Mouse (Mus musculus): ENCODE data around the gene Sgip1.

Gene Sgip1

GRCm38 (mm10) chr4:102977778-102978321 lies 236.8 kb downstream of the Sgip1 start:
- DNase-seq (ENCODE audit: low spot score) = no peak

GRCm38 (mm10) chr4:102978440-102978839 lies 237.3 kb downstream of the Sgip1 start, which contains the start of gene Tctex1d1:
Tctex1d1 (plus strand) TSS chr4:102978606.
- peak; percentile 16 for DNase-seq (ENCODE audit: low spot score)

- DNase-seq (ENCODE audit: low spot score) = peak; percentile 15
These were observed 238.3 kb downstream of the Sgip1 start for GRCm38 (mm10) chr4:102979385-102979784.

- DNase-seq (ENCODE audit: low spot score) = no peak
These were observed 240.6 kb downstream of the Sgip1 start for GRCm38 (mm10) chr4:102981709-102982108.

GRCm38 (mm10) chr4:102986173-102986572 lies 245.1 kb downstream of the Sgip1 start:
- peak; percentile 14 for DNase-seq (ENCODE audit: low spot score)

- DNase-seq (ENCODE audit: low spot score) = peak; percentile 65
These were observed 245.8 kb downstream of the Sgip1 start for GRCm38 (mm10) chr4:102986917-102987316.

GRCm38 (mm10) chr4:102987325-102987724 lies 246.2 kb downstream of the Sgip1 start:
- no peak for DNase-seq (ENCODE audit: low spot score)

GRCm38 (mm10) chr4:102987756-102988155 lies 246.7 kb downstream of the Sgip1 start:
- no peak for DNase-seq (ENCODE audit: low spot score)

- no peak for DNase-seq (ENCODE audit: low spot score)
These were observed 247.4 kb downstream of the Sgip1 start for GRCm38 (mm10) chr4:102988526-102988925.

GRCm38 (mm10) chr4:102989391-102989790 lies 248.3 kb downstream of the Sgip1 start:
- no peak for DNase-seq (ENCODE audit: low spot score)

GRCm38 (mm10) chr4:102990016-102990415 lies 248.9 kb downstream of the Sgip1 start:
- no peak for DNase-seq (ENCODE audit: low spot score)

GRCm38 (mm10) chr4:102990595-102991340 lies 249.7 kb downstream of the Sgip1 start:
- no peak for DNase-seq (ENCODE audit: low spot score)

- DNase-seq (ENCODE audit: low spot score) = no peak
These were observed 250.6 kb downstream of the Sgip1 start for GRCm38 (mm10) chr4:102991685-102992084.

- DNase-seq (ENCODE audit: low spot score) = no peak
These were observed 263.6 kb downstream of the Sgip1 start for GRCm38 (mm10) chr4:103004681-103005080.

GRCm38 (mm10) chr4:103005190-103005945 lies 264.3 kb downstream of the Sgip1 start:
- no peak for DNase-seq (ENCODE audit: low spot score)

- no peak for DNase-seq (ENCODE audit: low spot score)
These were observed 265.2 kb downstream of the Sgip1 start for GRCm38 (mm10) chr4:103006266-103006665.

GRCm38 (mm10) chr4:103006943-103007418 lies 265.9 kb downstream of the Sgip1 start:
- peak; percentile 30 for DNase-seq (ENCODE audit: low spot score)

- DNase-seq (ENCODE audit: low spot score) = no peak
These were observed 269.6 kb downstream of the Sgip1 start for GRCm38 (mm10) chr4:103010734-103011133.

GRCm38 (mm10) chr4:103011823-103012222 lies 270.7 kb downstream of the Sgip1 start:
- DNase-seq (ENCODE audit: low spot score) = no peak

- DNase-seq (ENCODE audit: low spot score) = no peak
These were observed 272.4 kb downstream of the Sgip1 start for GRCm38 (mm10) chr4:103013490-103013889.

Data from MN1 (cell line).